Mouse (Mus musculus): Measurements from ENCODE around the gene Clps. TPM values are rescaled to one million over a fixed set of nuclear protein-coding genes. Genes with fewer than 3 reads are reported as not detected.
A peak's percentile ranks its signal among the peaks of the same experiment; 100 is the strongest.

The Clps gene
- polyA plus RNA-seq, 1 experiment from 2014 or later = 0.46 TPM

DNA sequence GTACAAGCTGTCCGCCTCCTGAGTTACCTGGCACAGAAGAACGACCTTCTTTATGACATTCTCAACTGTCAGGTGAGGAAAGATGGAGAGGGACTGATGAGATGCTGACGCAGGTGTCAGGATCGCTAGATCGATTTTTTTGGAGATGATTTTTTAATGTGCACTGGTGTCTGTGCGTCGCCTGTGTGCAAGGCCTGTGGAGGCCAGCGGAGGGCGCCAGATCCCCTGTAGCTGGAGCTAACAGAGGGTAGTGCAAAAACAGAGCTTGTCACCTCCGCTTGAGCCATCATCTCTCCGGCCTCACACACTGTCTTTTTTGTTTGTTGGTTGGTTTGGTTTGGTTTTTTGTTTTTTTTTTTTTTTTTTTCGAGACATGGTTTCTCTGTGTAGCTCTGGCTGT, 22.7 kb downstream of the Clps start:
- Histone ChIP-seq H3K9me3 (peaks cover 3% of the 10 kb centered on the region; the same call in 1 of the 2 replicates), H3K27ac (no peak overlapping the region), H3K4me1 (no peaks in the 10 kb centered on the region), H3K36me3 (no peaks in the 10 kb centered on the region), H3K27me3 (ENCODE audit: insufficient read depth, poor library complexity, severe bottlenecking) (peaks cover 11% of the 10 kb centered on the region), H3K4me3 (no peak overlapping the region)
- WGBS = 38% methylated on average over 12 of the region's 12 CpGs
- no peak for DNase-seq (ENCODE audit: low spot score)

DNA sequence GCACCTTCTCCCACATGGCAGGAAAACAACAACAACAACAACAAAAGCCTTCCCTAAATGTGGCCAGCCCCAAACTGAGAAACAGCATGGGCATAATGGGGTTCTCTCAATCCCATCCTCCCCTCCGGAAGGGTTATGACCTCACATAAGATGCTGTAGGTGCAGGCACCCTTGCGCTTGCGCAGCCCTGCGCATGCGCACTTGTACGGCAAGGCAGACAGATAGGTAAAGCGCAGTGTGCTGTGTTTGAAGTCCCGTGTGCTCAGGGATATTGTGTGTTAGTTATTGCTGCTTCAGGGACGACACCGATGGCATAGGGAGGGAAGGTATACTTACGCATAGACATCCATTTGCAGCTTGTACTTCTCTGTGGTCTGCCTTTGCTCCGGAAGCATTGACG, 27.2 kb downstream of the Clps start:
- peaks cover 38% of the 10 kb centered on the region for H3K27me3 ChIP-seq (ENCODE audit: insufficient read depth, poor library complexity, severe bottlenecking)
- WGBS = 85% methylated on average over 13 of the region's 13 CpGs

GRCm38 (mm10) chr17:28532557-28532956, 28.0 kb downstream of the Clps start:
- WGBS = 88% methylated on average over 7 of the region's 7 CpGs
- no peaks in the 10 kb centered on the region for H3K36me3 ChIP-seq
- no peak overlapping the region for H3K27ac ChIP-seq
- H3K27me3 ChIP-seq (ENCODE audit: insufficient read depth, poor library complexity, severe bottlenecking) = peaks cover 35% of the 10 kb centered on the region
- H3K9me3 ChIP-seq = no peaks in the 10 kb centered on the region
- H3K4me1 ChIP-seq = peaks cover 10% of the 10 kb centered on the region
- DNase-seq (ENCODE audit: low spot score) = no peak
- H3K4me3 ChIP-seq = no peak overlapping the region

More for the DNA sequence above, 27.2 kb downstream of the Clps start:
- peaks cover 6% of the 10 kb centered on the region for H3K4me1 ChIP-seq
- H3K36me3 ChIP-seq = no peaks in the 10 kb centered on the region
- no peak overlapping the region for H3K4me3 ChIP-seq
- H3K27ac ChIP-seq = no peak overlapping the region
- DNase-seq (ENCODE audit: low spot score) = no peak
- no peaks in the 10 kb centered on the region for H3K9me3 ChIP-seq

GRCm38 (mm10) chr17:28531946-28532345, 28.6 kb downstream of the Clps start:
- Histone ChIP-seq H3K36me3 (no peaks in the 10 kb centered on the region), H3K4me1 (peaks cover 14% of the 10 kb centered on the region), H3K4me3 (peak overlapping the region; percentile 37), H3K27me3 (ENCODE audit: insufficient read depth, poor library complexity, severe bottlenecking) (peaks cover 34% of the 10 kb centered on the region), H3K9me3 (no peaks in the 10 kb centered on the region), H3K27ac (no peak overlapping the region)
- 16% methylated on average over 18 of the region's 18 CpGs for WGBS
- no peak for DNase-seq (ENCODE audit: low spot score)

DNA sequence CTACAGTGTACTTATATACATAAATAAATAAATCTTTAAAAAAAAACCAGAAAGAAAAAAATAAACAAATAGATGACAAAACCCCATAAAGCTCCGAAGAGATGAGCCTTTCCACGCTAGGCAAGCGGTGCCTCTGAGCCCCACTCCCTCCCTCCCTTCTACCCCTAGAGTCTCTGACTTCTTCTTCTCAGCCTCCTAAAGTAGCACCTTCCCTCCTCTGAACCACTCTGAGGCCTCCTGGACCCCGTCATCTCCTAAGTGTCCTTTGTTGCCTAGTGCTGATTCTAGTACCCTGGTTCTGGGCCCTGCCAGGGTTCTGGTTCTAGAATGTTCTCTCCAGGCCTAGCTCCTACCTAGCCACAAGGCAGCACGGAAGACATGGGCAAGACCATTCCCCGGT, 30.1 kb downstream of the Clps start, which contains the start of gene Armc12:
Armc12 (plus strand) TSS at position 301 of the 400 bp plus-strand sequence.
- DNase-seq (ENCODE audit: low spot score) = no peak
- H3K4me3 ChIP-seq = peak within 1 kb of the TSS; percentile 37; the same call in 1 of the 2 replicates
- H3K27me3 ChIP-seq (ENCODE audit: insufficient read depth, poor library complexity, severe bottlenecking) = peaks cover 34% of the 10 kb centered on the region
- H3K27ac ChIP-seq = no peak within 1 kb of the TSS
- WGBS = 88% methylated on average over 6 of the region's 6 CpGs
- H3K36me3 ChIP-seq = no peaks in the 10 kb centered on the region
- peaks cover 14% of the 10 kb centered on the region for H3K4me1 ChIP-seq
- no peaks in the 10 kb centered on the region for H3K9me3 ChIP-seq

DNA sequence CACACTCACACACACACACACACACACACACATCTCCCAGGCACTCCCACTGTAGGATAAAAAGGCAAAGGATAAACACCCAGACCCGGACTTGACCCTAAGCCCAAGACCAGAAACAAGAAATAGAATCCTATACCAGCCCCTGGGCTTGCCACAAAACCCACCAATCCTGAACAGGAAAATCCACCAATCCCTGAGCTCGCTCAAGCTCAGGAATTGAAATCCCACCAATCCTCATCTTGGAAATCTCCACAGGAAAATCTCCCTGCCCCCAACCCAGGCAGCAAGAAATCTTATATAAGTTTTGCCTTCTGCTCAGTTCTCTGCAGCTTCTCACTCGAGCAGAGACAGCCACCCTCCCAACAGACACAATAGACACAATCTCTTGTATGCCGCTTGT, 31.4 kb downstream of the Clps start:
- 71% methylated on average over 4 of the region's 4 CpGs for WGBS
- Histone ChIP-seq H3K27ac (no peak overlapping the region), H3K4me3 (no peak overlapping the region), H3K9me3 (no peaks in the 10 kb centered on the region), H3K4me1 (peaks cover 14% of the 10 kb centered on the region), H3K36me3 (no peaks in the 10 kb centered on the region), H3K27me3 (ENCODE audit: insufficient read depth, poor library complexity, severe bottlenecking) (peaks cover 41% of the 10 kb centered on the region)
- DNase-seq (ENCODE audit: low spot score) = no peak

GRCm38 (mm10) chr17:28528043-28528351, 32.6 kb downstream of the Clps start:
- peak overlapping the region; percentile 27; the same call in 1 of the 2 replicates for H3K4me3 ChIP-seq
- WGBS = 6% methylated on average over 6 of the region's 6 CpGs
- no peaks in the 10 kb centered on the region for H3K9me3 ChIP-seq

DNA sequence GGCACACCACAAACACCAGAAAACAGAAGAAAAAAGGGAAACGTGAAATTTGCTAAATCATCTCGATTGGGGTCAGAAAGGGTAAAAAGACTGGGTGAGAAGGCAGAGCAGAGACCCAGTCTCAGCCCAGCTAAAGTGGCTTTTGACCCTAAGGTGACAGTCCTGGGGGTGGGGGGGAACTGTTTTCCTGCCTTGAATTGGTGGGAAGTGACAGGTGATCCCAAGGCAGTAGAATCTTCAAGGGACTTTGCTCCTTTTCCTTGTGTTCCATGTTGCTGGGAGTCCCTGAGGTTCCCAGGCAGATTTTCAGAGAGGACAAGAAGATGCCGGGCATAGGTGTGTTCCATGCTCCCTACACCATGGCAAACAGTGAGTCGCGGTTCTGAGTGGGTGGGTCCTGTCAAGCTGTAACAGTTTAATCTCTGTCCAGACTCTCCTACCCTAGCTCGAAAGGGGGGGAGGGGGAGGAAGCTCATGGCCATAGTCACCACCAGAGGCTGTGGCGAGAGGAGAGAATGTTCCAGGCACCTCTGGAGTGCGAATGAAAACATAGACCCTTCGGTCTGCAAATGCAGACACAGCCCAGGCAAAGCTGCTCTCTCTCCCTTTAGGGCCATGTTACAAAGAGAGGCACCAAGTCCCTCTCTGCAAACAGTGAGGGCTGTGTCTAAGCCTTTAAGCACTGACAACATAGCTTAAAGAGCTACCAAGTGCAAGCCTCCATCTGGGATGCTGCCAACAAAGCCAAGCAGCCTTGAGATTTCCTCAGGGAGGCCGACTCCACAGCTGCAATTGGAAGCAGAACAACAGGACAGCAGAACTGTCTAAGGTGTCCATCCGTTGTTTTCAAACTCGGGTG, 33.2 kb downstream of the Clps start:
- H3K36me3 ChIP-seq = no peaks in the 10 kb centered on the region
- peak overlapping the region; percentile 27; the same call in 1 of the 2 replicates for H3K4me3 ChIP-seq
- 41% methylated on average over 12 of the region's 12 CpGs for WGBS
- DNase-seq (ENCODE audit: low spot score) = no peak
- peaks cover 44% of the 10 kb centered on the region for H3K27me3 ChIP-seq (ENCODE audit: insufficient read depth, poor library complexity, severe bottlenecking)
- H3K4me1 ChIP-seq = peaks cover 27% of the 10 kb centered on the region
- H3K27ac ChIP-seq = no peak overlapping the region
- no peaks in the 10 kb centered on the region for H3K9me3 ChIP-seq

More at GRCm38 (mm10) chr17:28528043-28528351, 32.6 kb downstream of the Clps start:
- H3K36me3 ChIP-seq = no peaks in the 10 kb centered on the region
- H3K27ac ChIP-seq = no peak overlapping the region
- peak; percentile 82 for DNase-seq (ENCODE audit: low spot score)
- peaks cover 21% of the 10 kb centered on the region for H3K4me1 ChIP-seq
- H3K27me3 ChIP-seq (ENCODE audit: insufficient read depth, poor library complexity, severe bottlenecking) = peaks cover 47% of the 10 kb centered on the region

- H3K36me3 ChIP-seq = no peaks in the 10 kb centered on the region
- H3K4me3 ChIP-seq = no peak overlapping the region
- H3K27ac ChIP-seq = no peak overlapping the region
- no peak for DNase-seq (ENCODE audit: low spot score)
- H3K4me1 ChIP-seq = peaks cover 27% of the 10 kb centered on the region
- 69% methylated on average over 4 of the region's 4 CpGs for WGBS
- peaks cover 47% of the 10 kb centered on the region for H3K27me3 ChIP-seq (ENCODE audit: insufficient read depth, poor library complexity, severe bottlenecking)
- no peaks in the 10 kb centered on the region for H3K9me3 ChIP-seq
Measured at GRCm38 (mm10) chr17:28524831-28525430, 35.6 kb downstream of the Clps start.

DNA sequence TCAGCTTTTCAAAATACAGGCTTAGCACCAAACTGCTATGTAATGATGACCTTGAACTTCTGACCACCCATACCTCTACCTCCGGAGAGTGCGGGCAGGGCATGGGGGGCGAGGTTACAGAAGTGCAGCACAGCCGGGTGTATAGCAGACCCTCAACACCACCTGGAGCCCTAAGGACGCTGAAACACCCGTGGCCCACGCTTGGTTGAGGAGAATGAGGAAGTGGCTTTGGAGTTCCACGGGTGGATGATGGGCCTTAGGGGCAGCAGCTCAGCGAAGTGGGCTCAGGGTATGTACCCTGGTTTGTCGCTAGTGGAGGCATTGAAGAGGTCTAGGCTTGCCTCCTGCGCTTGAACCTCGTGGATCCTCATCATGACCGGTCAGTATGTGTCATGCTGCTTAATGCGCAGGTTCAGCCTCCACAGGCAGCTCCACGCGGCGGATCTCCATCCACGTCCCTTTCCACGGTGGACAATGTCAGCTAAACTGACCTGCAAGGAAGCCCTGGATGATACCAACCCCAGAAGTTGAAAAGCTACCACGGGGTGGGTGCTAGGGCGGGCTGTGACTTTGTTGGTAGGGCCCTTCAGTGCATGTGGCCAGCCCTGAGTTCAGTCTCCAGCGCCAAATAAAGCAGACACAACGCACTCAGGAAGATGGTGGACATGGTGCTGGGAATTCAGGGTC, 36.4 kb downstream of the Clps start:
- H3K9me3 ChIP-seq = no peaks in the 10 kb centered on the region
- peaks cover 27% of the 10 kb centered on the region for H3K4me1 ChIP-seq
- H3K4me3 ChIP-seq = peak overlapping the region; percentile 75
- no peaks in the 10 kb centered on the region for H3K36me3 ChIP-seq
- H3K27me3 ChIP-seq (ENCODE audit: insufficient read depth, poor library complexity, severe bottlenecking) = peaks cover 51% of the 10 kb centered on the region
- no peak for DNase-seq (ENCODE audit: low spot score)
- WGBS = 75% methylated on average over 23 of the region's 23 CpGs
- no peak overlapping the region for H3K27ac ChIP-seq

- WGBS = 6% methylated on average over 28 of the region's 28 CpGs
- Histone ChIP-seq H3K4me3 (peak overlapping the region; percentile 75), H3K36me3 (no peaks in the 10 kb centered on the region), H3K4me1 (peaks cover 32% of the 10 kb centered on the region), H3K27me3 (ENCODE audit: insufficient read depth, poor library complexity, severe bottlenecking) (peaks cover 55% of the 10 kb centered on the region), H3K9me3 (no peaks in the 10 kb centered on the region), H3K27ac (peak overlapping the region; percentile 90)
- DNase-seq (ENCODE audit: low spot score) = no peak
Measured at GRCm38 (mm10) chr17:28523355-28524008, 37.1 kb downstream of the Clps start.

DNA sequence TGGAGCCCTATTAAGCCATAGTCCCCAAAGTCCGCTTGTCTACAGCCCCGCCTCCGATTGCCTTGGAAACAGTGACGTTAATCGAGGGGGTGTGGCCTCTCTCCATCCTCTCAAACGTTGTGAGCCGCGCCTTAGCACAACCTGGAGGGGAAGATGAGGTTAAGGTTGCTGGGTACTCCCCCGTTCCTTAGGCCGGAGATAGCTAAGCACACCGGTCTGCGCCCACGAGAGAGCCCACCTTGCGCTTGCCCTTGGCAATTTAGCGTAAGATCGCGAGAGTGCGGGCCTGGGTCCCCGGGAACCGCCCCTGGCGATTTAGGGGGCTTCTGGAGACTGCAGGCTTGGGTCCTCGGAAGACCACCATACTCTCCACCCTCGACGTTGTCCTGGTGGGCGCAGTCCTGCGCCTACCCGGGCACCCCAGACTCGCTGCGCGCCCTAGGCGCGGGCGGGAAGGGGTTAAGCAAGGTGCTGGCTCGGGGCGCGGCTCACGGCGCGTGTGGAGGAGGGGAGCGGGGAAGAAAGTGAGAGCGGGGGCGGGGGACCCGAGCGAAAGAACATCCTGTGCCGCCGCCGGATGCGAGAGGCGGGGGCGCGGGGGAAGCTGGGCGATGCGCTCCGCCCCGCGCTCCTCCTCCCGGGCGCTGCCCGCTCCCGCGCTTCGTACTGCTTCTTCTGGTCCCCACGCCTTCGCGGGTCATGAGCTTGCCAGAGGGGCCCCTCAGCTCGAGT, 37.8 kb downstream of the Clps start:
- Histone ChIP-seq H3K9me3 (no peaks in the 10 kb centered on the region), H3K36me3 (no peaks in the 10 kb centered on the region), H3K4me1 (peaks cover 37% of the 10 kb centered on the region), H3K4me3 (peak overlapping the region; percentile 75), H3K27ac (peak overlapping the region; percentile 90), H3K27me3 (ENCODE audit: insufficient read depth, poor library complexity, severe bottlenecking) (peaks cover 62% of the 10 kb centered on the region)
- peak; percentile 86 for DNase-seq (ENCODE audit: low spot score)
- under 1% methylated on average over 63 of the region's 66 CpGs for WGBS
